Mouse (Mus musculus) urinary bladder, postnatal 25 days (tissue): ENCODE results near the gene Bst2.

Source experiments
- DNase-seq: peaks from one replicate; pipeline ENCODE4 v3.0.0; 2022; ENCODE audit warnings: low spot score

The Bst2 gene

DNA sequence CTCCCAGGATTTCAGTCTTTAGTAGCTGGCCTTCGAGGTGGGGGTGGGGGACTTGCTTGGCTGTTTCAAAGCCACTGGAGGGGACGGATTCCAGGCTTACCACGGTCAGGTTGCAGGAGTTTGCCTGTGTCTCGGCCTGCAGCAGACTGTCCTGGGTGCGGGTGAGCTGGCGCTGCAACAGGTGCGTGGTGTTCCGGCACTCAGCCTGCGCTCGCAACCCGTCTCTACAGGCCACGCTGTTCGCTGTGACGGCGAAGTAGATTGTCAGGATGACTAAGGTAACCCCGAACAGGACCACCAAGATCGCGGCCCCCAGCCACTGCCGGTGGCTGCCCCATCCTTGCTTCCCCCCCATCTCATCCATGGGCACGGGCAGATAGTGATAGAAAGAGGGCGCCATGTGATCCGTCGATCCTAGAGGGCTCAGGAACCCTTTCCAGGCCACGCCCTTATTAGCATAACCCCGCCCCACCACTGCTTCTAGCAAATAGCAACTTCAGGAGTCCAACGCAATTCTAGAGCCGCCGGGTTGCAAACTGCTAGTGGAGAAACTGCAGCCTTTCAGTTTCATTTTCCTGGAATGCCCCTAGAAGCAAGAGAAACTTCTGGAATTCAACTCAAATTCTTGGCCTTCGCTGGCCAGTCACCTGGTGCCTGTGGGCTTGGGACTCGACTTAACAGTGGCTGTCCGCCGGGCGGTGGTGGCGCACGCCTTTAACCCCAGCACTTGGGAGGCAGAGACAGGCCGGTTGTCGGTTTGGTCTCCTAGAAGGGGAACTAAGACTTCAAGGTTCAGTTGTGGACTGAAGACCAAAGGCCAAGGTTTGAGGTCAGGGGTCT lies at the start of gene Bst2:
Bst2 (minus strand) TSS at position 429 of the 840 bp plus-strand sequence.
- DNase-seq: peak; percentile 73

DNA sequence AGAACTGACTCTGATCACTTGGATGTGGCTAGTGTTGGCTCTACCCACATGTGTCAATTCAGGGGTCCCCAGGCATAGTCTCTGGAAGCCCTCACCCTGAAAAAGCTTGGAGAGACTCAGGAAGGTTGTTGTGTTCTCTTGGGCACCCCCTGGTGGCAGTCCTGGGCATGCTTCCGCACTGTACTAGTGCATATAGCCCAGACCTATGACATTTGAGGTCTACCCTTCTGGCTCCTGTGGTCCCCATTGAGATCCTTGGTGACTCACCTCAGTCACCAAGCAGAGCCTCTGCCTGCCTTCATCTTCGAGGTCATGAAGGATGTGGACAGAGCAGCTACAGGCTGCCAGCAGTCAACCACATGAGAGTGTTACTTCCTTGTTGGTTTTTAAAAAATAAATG lies 49.6 kb upstream of the Bst2 start:
- peak; percentile 34 for DNase-seq

GRCm38 (mm10) chr8:71580201-71580600 lies 42.9 kb upstream of the Bst2 start:
- no peak for DNase-seq

DNA sequence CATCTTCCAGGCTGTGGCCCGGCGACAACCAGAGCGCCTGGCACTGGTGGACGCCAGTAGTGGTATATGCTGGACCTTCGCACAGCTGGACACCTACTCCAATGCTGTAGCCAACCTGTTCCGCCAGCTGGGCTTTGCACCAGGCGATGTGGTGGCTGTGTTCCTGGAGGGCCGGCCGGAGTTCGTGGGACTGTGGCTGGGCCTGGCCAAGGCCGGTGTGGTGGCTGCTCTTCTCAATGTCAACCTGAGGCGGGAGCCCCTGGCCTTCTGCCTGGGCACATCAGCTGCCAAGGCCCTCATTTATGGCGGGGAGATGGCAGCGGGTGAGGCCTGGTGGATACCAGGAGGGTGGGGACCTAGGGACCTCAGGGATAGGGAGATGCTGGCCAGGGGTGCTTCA lies 42.2 kb upstream of the Bst2 start:
- no peak for DNase-seq

DNA sequence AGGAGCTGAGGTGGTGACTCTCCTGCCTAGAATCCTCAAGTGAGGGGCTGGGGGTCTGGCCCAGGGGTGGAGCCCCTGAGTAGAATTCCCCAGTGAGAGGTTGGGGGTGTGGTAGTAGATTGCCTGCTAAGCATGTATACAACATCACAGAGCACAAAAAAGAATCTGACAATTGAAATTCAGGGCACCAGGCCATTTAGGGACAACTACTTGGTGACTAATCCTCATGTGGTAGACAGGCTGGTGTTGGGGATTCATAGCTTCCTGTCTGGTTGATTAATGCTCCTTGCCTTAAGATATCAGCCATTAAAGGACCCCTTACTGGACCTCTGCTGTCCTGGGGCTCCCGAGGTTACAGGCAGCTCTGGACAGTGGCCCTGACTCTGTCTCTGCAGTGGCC lies 41.8 kb upstream of the Bst2 start:
- DNase-seq: no peak

GRCm38 (mm10) chr8:71577856-71578387 lies 40.7 kb upstream of the Bst2 start:
- no peak for DNase-seq

- no peak for DNase-seq
Observed at GRCm38 (mm10) chr8:71575020-71575419, 37.8 kb upstream of the Bst2 start.

- DNase-seq: no peak
Observed at GRCm38 (mm10) chr8:71574426-71574825, 37.2 kb upstream of the Bst2 start.

GRCm38 (mm10) chr8:71572847-71573633 lies 35.8 kb upstream of the Bst2 start:
- no peak for DNase-seq

- no peak for DNase-seq
Observed at GRCm38 (mm10) chr8:71572077-71572476, 34.8 kb upstream of the Bst2 start.

DNA sequence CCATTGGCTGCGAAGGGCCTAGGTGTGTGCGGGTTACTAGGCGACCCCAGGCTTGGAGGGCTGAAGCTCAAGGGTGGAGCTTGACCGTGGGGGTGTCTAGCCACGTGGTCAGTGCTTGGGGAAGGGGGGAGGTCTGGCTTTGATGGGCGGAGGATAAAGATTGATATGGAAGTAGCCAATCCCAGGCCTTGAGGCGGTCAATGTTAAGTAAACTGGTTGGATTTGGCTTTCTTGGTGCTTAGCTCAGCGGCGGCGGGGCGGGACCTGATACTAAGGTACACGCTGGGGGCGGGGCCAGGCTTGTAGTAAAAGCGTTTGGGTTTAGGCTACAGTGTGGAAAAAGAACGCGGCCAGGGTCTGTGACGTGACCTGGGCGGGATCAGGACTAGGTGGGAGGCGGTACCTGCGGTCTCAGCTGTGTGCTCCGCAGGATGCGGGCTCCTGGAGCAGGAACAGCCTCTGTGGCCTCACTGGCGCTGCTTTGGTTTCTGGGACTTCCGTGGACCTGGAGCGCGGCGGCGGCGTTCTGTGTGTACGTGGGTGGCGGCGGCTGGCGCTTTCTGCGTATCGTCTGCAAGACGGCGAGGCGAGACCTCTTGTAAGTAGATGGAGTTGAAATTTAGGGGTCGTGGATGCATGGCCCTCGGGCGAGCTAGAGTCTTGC lies 33.2 kb upstream of the Bst2 start:
- peak; percentile 92 for DNase-seq

DNA sequence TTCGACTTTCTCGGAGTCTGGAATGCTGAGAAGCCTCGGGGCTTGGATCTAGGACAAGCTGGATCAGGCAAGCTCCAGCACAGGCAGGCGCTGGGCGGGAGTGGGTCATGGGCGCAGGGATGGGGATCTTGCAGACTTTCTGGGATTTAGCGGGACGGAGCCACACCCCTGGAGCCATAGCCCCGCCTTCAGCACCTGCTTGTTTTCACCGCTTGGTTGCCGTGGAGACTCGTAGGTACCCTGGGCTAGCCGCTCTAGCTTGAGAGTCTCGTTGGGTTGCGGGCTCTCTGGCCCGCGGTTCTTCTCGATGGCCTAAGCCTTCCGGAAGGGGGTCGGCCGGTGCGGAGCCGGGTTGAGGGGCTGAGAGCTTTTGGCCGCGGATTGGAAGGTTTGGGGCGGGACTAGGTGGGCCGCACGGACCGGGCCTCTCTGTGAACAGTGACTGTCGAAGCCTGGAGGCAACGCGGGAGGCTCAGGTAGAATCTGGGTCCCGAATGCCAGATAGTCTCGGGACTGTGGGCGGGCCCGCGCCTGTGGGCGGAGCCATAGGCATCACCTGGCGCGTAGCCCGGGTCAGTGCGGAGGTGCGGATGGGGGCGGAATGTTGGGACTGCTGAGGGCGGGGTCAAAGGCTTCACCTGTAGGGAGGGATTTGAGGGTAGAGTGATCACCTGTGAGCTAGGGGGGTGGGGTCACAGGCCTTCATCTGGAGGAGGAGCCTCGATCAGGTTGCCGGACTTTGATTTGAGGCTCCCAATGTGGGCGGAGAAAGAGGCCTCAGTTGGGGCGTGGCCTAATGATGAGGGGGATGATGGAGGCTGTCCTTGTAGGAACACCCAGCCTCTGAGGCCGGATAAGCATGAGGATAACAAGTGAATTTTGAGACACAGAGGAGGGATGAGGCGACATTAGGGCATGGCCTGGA lies 32.4 kb upstream of the Bst2 start:
- DNase-seq: peak; percentile 80

- no peak for DNase-seq
Observed at GRCm38 (mm10) chr8:71568941-71569340, 31.7 kb upstream of the Bst2 start.

DNA sequence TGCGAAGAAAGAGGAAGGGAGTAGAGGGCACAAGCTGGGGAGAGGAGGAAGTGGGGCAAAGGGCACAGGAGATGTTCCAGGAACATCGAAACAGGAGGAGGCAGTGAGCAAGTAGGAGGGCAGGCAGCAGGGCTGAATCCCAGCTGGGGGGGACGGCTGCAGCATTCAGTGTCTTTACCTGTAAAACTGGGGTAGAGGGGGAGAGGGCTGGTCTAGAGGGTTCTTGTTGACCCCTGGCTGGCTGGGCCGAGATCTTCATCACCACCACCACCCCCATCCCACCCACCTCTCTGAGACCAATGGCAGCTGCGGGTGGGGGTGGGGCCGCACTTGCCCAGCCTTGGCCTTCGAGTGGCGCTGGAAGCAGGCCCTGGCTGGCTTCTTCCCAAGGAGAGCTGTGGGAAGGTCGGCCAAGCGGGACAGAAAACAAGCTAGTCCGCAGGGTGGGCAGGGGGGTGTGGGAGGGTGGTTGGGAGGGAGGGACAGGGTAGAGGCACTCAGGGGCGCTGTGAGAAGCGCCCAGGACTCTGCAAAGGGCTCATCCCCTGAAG lies 31.2 kb upstream of the Bst2 start, which contains the start of gene Slc27a1:
Slc27a1 (plus strand) TSS at position 496 of the 551 bp plus-strand sequence.
- DNase-seq: no peak

DNA sequence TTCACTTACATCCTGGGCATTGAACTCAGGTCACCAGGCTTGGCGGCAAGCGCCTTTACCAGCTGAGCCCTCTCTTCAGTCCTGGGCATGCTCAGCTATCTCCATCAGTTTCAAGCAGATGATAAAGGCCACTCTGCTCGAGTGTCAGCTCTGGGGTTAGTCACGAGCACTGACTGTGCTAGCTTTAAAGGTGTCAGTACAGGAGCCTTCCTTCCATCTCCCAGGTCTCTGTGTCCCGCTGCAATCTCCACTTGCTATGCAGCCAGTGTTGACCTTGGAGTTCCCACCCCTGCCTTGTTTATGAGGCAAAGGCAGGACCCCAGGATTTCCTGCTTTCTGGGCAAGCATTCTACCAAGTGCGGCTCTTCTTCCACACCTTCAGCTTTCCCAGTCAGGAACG lies 30.3 kb upstream of the Bst2 start:
- no peak for DNase-seq

- DNase-seq: no peak
Observed at GRCm38 (mm10) chr8:71566501-71566900, 29.2 kb upstream of the Bst2 start, which contains the start of gene Nxnl1. Nxnl1 (minus strand) TSS chr8:71566601.

DNA sequence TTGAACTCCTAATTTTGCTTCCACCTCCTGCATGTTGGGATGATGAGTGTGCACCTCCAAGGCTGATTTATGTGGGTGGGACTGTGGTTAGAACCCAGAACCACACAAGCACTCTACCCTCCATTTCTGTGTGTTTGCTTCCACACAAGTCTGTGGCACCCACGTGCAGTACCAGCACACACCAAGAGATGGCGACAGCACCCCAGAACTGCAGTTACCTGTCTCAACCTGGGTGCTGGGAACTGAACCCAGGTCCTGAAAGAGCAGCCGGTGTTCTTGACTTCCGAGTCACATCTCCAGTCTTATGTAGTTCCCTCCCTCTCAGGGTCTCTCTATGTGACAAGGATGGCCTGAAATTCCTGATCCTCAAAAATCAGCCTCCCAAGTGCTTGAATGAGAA lies 26.7 kb upstream of the Bst2 start:
- DNase-seq: no peak

DNA sequence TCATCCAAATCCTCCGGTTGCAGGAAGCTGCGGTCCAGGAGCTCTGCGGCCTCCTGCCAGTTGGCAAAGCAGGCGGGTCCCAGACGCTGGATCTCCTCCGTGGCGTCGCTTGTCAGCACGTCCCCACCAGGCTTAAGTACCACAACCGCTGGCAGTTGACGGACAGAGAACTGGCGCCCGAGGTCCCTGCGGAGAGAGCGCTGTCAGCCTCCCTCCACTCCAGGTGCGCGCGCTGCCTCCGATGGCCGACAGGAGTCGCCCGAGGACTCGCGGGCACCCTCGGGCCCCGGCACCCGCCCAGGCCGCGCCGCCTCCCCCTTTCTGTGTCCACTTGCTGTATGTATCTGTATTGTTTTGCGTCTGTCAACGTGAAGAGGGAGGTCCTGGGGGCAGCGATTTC lies 25.5 kb upstream of the Bst2 start:
- DNase-seq: peak; percentile 88

- peak; percentile 45 for DNase-seq
Observed at GRCm38 (mm10) chr8:71561401-71561800, 24.1 kb upstream of the Bst2 start.

DNA sequence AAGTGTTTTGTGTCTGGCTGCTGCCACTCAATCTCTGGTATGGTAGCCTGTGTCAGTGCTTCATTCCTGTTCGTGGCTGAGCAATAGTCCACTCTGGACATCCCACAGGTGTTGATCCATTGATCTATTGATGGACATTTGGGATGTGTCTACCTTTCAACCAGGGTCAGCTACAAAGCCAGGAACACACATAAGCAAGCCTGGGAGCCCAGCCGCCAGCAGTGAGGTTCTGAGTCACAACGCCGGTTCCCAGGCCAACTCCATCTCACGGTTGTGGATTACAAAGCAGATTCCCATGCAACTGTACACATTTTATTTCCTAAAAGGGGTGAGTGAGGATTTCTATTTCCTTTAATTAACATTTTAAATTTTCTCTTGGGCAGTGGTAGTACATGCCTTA lies 23.5 kb upstream of the Bst2 start:
- no peak for DNase-seq

- DNase-seq: no peak
Observed at GRCm38 (mm10) chr8:71560071-71560470, 22.8 kb upstream of the Bst2 start.
